Mouse (Mus musculus) megakaryocyte, adult 5-6 weeks (primary cell): ENCODE results near the gene Rnf115. TPM values are rescaled to one million over a fixed set of nuclear protein-coding genes. Genes with fewer than 3 reads are reported as not detected.
A peak's percentile ranks its signal among the peaks of the same experiment; 100 is the strongest.
"Not testable (repeated sequence)": the region's sequence is repeated elsewhere in the genome, so short reads cannot be mapped to it uniquely, and the experiment has no call there.

ENCODE experiments used
- ATAC-seq: 2 replicates; pipeline ENCODE4 v1.8.0; 2016; ENCODE audit warnings: mild to moderate bottlenecking, inconsistent platforms; ENCODE audit not compliant: poor library complexity, severe bottlenecking
- total RNA-seq, 2 experiments: library from RNA; stranded (forward) in 1 of 2; stranded (reverse) in 1 of 2; fragments of 153-499, 151-499 nt in 1 of 2; fragments of 221-1000, 200-1000 nt in 1 of 2; gene quantifications; 2 replicates each; pipeline versions ENCODE4 v1.2.3 to v1.2.4; 2015 to 2017

The Rnf115 gene
- total RNA-seq, 2 experiments from 2014 or later, result 137 to 150 TPM

DNA sequence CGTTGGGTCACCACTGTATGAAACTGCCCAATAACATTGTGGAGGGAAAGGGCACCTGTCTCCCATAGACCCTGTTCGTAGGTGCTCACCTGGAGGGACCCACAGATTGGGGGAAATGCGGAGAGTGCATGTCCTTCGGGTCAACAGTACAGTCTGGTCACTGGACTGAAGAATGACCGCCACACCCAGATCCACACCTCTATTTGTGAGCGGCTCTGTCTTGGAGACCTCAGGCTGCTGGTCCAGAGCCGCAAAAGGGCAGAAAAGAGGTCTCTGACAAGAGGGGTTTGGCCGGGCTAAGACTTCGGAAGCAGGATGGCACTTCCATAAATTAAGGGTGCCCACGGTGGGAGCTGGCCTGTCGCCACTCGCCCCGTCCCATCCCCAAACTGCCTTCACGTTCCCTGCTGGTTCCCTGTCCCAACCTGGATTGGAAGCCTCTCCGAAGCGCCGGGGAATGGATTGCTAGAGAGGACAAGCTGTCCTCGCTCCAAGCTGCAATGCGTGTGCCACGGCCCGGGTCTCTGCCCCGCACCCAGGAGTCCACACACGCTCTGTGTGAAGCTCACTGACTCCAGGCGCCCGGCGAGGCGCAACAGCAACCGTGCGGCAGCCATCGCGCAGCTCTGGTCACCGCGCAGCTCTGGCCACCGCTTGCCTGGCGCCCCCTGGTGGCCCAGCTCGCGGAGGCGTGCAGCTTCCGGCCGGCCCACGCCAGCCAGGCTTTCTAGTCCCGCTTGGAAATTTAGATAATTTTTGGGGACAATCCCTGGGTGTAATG lies 19.4 kb upstream of the Rnf115 start, which contains the start of gene Nudt17:
Gene Nudt17, minus strand, starts transcription at position 660 of the 781 bp plus-strand sequence.
- ATAC-seq, result peak; percentile 99

DNA sequence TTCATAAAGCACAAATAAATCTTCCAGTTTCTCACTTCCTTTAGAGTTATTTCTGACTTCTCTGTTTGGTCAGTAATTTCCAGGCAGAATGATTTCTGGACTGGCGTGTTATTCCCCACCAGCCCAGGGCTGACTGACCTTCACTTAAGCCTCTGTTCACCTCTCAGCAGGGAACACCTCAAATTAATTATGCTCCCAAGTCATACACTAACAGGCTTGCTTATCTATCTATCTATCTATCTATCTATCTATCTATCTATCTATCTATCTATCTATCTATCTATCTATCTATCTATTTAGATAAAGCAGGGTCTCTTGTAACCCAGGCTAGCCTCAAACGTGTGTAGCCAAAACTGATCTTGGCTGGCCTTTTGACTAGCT lies 18.8 kb upstream of the Rnf115 start:
- ATAC-seq, result no peak

DNA sequence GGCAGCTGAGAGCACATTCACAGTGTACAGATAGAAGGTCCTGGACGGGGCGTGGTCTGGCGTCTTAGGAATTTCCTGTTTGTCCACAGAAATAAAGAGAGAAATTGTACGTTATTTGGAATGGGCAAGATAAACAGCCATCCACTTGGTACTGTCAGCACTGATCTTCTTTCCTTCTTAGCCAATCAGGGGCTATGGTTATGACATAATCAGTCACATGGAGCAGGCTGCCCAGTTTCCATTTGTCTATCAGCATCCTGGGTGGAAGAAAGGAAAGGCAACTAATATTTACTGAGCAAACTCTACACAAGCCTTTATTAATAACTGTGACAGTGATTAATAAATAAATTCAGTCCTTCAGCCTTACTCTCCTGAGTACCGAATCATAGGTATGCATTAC lies 13.2 kb upstream of the Rnf115 start:
- ATAC-seq, result no peak

DNA sequence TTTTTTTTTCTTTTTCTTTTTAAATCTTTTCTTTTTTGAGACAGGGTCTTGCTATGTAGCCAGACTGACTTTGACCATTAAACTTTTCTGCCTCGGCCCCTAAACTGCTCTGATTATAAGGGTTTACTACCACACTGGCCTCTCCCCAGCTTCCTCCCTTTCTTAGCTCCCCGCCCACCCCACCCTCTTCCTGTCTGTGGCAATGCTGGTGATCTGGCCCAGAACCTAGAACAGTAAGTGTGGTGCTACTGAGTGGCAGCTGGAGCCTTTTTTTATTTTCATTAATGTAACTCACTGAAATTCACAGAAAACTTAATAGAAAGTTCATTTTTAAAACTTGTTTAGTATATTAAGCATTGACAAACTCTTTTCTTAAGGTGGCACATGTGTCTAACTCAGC lies 11.6 kb upstream of the Rnf115 start:
- ATAC-seq, result peak; percentile 94

DNA sequence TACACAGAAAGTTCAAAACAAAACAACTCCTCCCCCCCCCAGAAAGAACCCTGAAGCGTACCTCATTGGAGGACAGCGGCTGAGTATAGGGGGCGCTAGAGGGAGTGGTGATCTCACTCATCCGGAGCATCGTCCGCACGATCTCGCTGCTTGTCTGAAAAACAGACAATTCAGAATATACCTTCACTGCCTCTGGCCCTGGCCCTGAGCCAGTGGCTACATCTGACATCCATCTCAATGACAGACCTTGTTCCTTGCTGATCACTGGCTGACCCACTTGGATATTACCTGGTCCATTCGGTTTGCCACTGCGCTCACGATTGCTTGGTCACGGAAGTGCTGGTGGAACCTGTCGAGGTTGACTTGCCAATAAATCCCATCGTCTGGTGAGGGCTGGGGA lies 8.3 kb upstream of the Rnf115 start:
- ATAC-seq, result no peak; the same call in 1 of the 2 replicates

DNA sequence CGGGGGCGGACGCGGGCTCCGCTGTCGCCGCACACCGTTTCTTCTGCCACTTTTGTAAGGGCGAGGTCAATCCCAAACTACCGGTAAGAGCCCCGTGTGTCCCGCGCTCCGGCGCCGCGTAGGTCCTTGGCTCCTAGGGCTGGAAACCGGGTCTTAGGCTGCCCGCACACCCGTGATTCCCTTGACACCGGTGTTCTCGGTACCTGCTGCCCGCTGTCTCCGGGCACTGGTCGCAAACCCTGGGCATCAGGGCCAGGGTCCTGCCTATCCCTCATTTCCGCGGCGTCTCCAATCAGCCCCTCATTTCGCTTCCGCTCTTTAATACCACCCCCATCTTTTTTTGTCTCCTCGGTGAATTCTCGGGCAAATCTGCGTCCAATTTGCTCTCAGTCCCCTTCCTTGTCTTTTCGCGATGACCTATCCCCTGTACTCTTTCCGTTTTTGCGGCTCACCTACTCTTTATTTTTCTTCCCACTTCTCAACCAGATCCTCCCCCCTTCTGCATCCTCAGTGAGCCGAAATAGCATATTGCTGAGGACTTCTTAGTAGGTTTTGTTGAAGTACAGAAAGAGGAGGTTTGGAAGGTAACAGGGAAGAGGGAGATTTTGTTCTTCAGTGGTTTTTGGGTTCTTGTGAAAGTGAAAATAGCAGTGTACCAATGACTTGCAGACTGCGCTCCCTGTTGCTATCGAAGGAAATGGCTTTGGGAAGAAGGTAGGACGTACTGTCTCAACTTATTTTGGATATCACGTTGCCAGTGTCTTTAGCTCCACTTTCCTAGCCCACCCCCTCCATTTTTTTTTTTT lies 567 bp downstream of the Rnf115 start:
- peak; percentile 37 for ATAC-seq

DNA sequence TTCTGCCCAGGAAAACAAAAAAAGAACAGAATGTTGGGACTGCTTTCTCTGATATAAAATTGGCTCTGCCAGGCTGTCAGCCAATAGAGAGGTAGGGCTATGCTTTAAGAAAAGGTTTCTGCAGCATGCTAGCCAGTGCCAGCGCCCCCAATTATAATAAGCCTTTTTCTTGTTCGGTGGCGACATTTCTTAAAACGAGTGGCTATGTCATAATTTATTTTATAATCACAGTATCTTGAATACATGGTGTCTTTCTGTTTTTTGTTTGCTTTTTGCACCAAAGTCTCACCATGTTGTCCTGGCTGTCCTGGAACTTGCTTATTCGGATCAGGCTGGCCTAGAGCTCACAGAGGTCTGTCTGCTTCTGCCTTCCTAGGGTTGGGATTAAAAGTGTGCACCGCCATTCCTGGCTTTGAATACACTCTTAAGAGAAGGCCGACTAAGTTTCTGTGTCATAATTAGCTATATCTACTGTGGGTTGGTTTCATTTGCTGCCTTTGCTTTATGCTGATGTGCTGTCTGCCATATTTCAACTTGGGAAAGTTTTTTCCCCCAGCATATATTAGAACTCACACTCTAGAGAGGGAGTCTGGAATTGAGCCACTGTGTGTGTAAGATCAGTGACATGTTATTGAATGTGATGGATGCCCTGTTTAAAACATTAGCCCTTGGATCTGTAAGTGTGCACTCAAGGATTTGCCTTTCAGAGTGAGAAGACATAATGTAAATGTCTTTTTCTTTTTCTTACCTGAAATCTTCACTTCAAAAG lies 1.4 kb downstream of the Rnf115 start:
- ATAC-seq, result no peak

DNA sequence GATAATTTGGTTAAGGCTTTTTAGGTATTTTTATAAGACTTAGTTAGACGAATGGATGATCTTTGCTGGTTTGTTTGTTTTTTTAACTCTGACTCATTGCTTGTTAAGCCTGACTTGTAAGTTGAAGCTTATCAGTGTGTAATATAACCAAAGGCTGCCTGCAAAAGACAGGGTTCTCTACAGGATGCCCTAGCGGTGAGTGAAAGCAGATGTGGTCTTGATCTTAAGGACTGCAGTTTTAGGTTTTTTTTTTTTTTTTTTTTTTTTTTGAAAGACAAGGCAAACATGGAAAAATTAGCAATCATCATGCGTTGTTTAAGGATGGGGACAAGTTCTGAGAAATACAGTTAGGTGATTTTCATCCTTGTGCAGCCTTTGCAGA lies 1.9 kb downstream of the Rnf115 start:
- no peak for ATAC-seq

DNA sequence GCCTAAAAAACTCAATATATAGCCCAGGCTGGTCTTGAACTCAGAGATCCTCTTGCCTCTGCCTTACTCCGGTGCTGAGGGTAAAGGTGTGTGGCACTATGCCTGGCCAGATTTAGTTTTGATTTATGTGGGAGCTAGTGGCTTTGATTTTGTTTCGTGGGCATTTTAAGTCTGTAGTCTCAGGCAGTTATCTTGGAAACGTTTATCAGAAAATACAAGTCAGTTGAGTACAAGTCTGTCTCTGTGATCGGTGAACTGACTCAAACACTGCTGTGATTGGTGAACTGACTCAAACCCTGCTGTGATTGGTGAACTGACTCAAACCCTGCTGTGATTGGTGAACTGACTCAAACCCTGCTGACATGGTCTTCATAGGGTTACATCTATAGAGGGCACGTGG lies 3.3 kb downstream of the Rnf115 start:
- no peak for ATAC-seq

DNA sequence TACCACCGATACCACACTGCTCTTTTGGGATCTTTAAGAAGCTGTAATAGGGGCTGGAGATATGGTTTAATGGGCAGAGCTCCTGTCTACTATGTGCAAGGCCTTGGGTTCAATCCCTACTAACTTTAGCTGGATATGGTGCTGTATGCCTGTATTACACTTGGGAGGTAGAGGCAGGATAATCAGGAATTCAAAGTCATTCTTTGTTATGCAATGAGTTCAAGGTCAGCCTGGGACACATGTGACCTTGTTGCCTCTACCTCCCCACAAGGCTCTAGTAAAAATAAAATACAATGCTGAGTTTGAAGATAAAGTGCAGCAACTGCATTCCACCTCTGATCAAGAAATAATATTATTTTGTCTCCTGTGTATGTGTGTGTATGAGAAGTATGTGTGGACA lies 6.5 kb downstream of the Rnf115 start:
- ATAC-seq, result no peak

DNA sequence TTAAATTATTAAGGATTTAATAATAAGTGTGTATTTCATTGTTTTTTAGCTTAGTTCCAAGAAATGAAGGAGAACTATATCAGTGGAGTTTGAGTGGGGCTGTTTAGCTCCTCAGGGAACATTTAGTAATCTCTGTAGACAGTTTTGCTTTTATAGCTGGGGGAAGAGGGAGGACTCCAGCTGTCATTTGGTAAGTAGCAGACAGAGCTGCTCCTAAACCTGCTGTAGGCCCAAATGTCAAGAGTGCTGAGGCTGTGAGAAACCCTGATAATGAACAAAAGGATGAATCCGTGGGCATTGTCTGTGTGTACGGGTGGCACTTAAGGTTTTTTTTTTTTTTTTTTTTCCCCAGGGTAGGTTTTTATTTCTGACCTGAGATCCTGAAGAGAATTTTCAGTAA lies 7.7 kb downstream of the Rnf115 start:
- ATAC-seq, result no peak

DNA sequence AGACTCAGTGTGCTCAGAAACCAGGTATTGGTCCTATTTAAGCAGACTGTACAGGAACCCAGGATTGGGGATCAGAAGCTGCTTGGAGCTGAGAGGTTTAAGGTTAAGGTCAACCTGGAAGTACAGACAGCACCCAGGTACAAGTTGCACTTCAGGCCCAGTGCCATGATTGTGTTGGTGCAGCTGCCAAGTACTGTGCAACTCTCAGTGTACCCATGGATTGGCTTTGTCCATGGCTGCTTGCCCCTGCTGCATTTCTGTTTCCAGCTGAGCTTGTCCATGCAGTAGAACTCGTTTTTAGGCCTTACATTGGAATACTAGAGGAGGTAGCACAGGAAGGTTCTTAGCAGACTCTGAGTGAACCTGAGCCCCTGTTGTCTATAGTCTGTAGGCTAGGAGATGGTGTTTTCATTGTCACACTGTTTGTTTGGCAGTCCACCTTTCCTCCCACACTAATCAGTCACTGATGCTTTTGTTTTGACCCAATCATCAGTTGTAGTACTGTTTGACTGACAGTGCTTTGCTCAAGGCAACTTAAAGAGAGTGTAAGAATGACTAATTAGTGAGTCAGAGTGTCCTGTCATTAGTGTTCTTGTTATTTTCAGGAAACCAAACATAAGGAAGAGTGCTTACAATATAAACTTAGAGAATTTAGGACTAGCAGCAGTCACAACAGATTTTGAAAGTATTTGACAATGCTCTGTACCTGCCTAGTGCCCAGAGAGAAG lies 9.7 kb downstream of the Rnf115 start:
- no peak for ATAC-seq

DNA sequence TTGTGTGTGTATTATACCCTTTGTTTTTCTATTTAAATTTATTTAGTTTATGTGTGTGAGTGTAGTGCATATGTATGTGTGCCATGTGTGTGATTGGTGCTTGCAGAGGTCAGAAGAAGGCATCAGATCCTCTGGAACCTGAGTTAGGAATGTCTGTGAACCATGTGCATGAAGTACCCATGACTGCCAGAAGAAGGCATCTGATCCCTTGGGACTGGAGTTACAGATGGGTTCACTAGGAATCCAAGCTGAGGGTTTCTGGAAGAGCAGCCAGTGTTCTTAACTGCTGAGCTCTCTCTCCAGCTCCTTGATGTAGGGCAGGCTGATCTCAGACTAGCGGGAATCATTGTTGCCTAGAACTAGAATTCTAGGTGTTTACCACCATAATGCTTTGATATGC lies 10.5 kb downstream of the Rnf115 start:
- no peak for ATAC-seq

DNA sequence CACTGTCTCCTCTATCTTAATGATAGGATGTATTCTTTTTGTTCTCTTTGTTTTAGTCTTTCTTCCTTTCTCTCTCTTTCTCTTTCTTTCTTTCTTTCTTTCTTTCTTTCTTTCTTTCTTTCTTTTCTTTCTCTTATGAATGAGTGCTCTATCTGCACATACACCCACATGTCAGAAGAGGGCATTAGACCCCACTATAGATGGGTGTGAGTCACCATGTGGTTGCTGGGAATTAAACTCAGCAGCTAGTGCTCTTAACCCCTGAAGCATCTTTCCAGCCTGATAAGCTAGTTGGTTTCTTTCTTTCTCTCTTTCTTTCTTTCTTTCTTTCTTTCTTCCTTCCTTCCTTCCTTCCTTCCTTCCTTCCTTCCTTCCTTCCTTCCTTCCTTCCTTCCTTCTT lies 12.8 kb downstream of the Rnf115 start:
- not testable (repeated sequence) for ATAC-seq

DNA sequence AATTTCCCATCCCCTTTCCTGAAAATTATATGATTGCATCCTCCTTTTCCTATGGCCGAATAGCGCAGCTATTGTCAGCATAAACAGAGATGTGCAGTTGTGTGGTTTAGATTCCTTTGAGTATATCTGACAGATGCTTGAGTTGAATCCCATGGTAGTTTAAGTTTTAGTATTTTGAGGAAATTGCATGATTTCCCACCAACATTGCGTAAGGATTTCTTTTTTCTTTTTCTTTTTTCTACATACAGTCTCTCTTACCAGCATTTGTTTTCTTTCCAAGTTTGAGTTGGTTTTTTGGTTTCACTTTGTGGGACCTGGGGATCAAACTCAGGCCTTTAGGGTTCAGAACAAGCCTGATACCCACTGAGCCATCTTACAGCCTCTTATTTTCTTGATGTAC lies 16.9 kb downstream of the Rnf115 start:
- no peak for ATAC-seq

DNA sequence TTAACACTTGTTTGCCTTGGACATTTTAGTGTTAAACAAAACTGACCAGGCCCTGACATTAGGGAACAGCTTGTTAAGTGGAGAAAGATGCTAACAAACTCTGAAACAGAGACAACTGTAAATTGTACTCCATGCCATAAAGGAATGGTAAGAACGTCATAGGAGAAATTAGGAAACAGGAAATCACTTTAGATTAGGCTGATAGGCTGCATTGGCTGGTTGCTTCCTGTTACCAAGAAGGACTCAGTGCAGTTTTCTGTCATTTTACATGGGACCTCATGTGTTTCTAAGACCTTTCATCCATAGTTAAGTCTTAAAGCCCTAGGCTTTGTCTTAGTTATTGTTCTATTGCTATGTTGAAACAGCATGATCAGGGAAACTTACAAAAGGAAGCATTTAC lies 19.4 kb downstream of the Rnf115 start:
- ATAC-seq, result peak; percentile 62

DNA sequence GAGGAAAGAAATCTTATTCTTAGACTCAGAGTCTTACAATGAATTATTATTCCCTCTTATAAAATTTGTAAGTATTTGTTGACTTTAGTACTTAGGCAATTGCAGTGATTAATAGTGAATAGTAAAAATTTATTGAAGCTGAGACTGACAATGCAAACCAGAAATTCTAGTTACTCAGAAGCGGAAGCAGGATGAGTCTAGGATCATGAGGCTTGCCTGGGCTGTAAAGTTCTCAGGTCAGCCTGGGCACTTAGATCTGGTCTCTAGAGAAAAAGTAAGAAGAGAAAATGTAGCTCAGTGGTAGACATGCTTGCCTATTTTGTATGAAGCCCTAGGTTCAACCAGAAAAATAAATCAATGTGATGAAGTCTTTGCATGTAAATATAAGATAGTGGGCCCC lies 28.5 kb downstream of the Rnf115 start:
- no peak for ATAC-seq

DNA sequence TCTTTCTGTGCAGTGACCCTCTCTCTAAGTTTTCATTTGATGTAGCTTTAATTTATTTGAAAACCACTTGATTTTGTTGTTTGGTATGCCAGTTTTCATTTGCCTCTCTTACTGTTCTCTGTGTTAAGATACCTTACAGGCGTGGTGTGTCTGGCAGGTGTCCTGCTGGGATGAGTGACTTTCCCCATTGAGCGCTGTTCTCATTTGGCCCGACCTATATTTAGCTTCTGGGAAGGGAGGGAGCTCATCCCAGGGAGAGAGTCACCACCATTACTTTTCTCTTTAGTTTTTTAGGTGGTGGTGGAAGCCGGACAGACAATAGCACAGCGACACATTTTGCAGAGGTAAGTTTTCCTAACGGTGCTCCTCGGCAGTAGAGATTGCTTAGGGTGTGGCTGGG lies 30.2 kb downstream of the Rnf115 start:
- ATAC-seq, result no peak

DNA sequence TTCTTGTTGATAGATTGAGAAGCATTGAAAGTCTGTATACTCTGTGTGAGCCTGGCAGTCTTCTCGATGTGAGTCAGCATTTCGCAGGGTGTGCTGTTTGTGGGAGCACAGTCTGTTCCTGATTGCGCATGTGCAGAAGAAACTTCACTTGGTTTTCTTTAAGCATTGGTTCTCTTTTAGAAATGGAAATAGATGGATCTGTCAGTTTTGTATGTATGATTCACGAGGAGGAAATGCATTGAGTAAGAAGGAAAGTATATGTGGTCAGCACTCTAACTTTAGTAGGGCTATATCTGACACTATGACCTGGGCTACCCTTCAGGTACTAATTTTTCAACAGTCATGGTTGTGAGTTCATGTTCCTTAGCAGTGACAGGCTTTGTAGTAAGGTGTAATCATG lies 32.2 kb downstream of the Rnf115 start:
- ATAC-seq, result peak; percentile 81

DNA sequence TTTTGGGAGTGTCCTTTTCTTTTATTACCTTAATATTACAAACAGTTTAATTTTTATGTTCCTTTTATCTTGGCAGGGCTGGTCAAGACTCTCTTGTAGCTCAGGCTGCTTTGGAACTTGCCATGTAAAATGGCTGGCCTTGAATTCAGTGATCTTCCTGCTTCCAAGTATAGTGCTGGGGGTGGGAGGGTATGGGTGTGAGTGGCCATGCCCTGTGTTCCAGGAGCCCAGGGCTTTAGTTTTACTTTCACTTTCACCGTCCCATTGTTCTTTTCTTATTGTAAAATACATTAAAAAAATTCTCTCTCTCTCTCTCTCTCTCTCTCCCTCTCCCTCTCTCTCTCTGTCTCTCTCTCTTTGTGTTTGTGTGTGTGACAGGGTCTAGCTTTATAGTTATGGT lies 37.1 kb downstream of the Rnf115 start:
- no peak for ATAC-seq

DNA sequence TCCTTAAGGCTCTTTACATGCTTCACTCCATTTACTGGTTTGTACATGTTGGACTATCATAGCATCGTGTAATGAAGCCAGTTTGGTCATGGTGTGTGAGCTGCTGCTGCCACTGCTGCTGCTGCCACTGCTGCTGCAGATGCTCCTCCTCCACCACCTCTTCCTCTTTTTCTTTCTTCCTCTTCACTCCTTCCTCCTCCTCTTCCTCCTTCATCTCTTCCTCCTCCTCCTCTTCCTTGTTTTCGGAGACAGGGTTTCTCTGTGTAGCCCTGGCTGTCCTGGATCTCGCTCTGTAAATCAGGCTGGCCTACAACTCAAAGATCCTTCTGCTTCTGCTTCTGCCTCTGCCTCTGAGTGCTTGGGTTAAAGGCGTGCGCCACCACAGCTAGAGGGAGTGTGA lies 42.5 kb downstream of the Rnf115 start:
- peak; percentile 84 for ATAC-seq
